ENCODE assay signal across 8 mouse cellular contexts in genomic region chr1:38987865-38988211, GRCm38 (mm10). TPM values are rescaled to one million over a fixed set of nuclear protein-coding genes. Genes with fewer than 3 reads are reported as not detected.
A peak's percentile ranks its signal among the peaks of the same experiment; 100 is the strongest.
DNase-seq lines count a peak whose midpoint lies in the region; ATAC-seq and TF ChIP-seq lines count a peak whose summit lies in the region.

No protein-coding gene starts in this region.

- WGBS in kidney, embryonic 15.5 days, result under 1% methylated on average over 25 of the region's 25 CpGs
- WGBS in intestine, embryonic 14.5 days, result 0% methylated on average over 25 of the region's 25 CpGs

- H3K9me3 ChIP-seq in kidney, embryonic 15.5 days (replicated peaks), result no peaks in the 10 kb centered on the region
- H3K9me3 ChIP-seq in intestine, embryonic 14.5 days (ENCODE audit: control insufficient read depth, low read length), result no peaks in the 10 kb centered on the region

- peaks cover 19% of the 10 kb centered on the region for H3K4me1 ChIP-seq in kidney, embryonic 15.5 days
- peaks cover 5% of the 10 kb centered on the region for H3K4me1 ChIP-seq in cortical plate, adult 2 months (ENCODE audit: control insufficient read depth, insufficient read depth, low read length)
- peaks cover 5% of the 10 kb centered on the region for H3K4me1 ChIP-seq in intestine, embryonic 14.5 days (replicated peaks; ENCODE audit: control insufficient read depth, insufficient read depth, low read length)

- peak overlapping the region; percentile 70 for H3K9ac ChIP-seq in kidney, embryonic 15.5 days
- H3K9ac ChIP-seq in intestine, embryonic 14.5 days (ENCODE audit: low read length), result peak overlapping the region; percentile 78

- H3K27ac ChIP-seq in kidney, embryonic 15.5 days, result peak overlapping the region; percentile 95
- no peak overlapping the region for H3K27ac ChIP-seq in cortical plate, adult 2 months (ENCODE audit: insufficient read depth, low read length)
- H3K27ac ChIP-seq in intestine, embryonic 14.5 days (ENCODE audit: low read depth), result peak overlapping the region; percentile 88

- H3K4me2 ChIP-seq in kidney, embryonic 15.5 days, result peak overlapping the region; percentile 64
- peak overlapping the region; percentile 70 for H3K4me2 ChIP-seq in intestine, embryonic 14.5 days (ENCODE audit: low read length)

- ATAC-seq in kidney, embryonic 15.5 days (replicated peaks; ENCODE audit: low FRiP score), result peak; percentile 90
- ATAC-seq in intestine, embryonic 14.5 days (replicated peaks; ENCODE audit: low FRiP score, low TSS enrichment, low read depth), result peak; percentile 89
- ATAC-seq in monocyte, adult 5-6 weeks (replicated peaks; ENCODE audit: insufficient number of reproducible peaks, low FRiP score, low TSS enrichment, poor library complexity, severe bottlenecking), result peak; percentile 41; the same call in 1 of the 2 replicates

- peaks cover 19% of the 10 kb centered on the region for H3K36me3 ChIP-seq in kidney, embryonic 15.5 days
- peaks cover 18% of the 10 kb centered on the region for H3K36me3 ChIP-seq in intestine, embryonic 14.5 days (ENCODE audit: control insufficient read depth, insufficient read depth, low read length)

- H3K4me3 ChIP-seq in kidney, embryonic 15.5 days (replicated peaks), result peak overlapping the region; percentile 87
- H3K4me3 ChIP-seq in cortical plate, adult 2 months (ENCODE audit: insufficient read depth, low read length), result peak overlapping the region; percentile 85
- peak overlapping the region; percentile 97 for H3K4me3 ChIP-seq in intestine, embryonic 14.5 days (ENCODE audit: low read depth, low read length)

- DNase-seq in kidney, postnatal 25 days, result no peak
- DNase-seq in intestine, embryonic 14.5 days (ENCODE audit: low spot score), result no peak
- no peak for DNase-seq in frontal cortex, postnatal 14 days (ENCODE audit: low spot score in 2 of 2)
- DNase-seq in cerebellum, adult 11 months, result no peak
- no peak for DNase-seq in adrenal gland, adult 18-20 months (ENCODE audit: low spot score in 2 of 2)

- TF ChIP-seq POLR2A in cortical plate, adult 2 months (IDR thresholded peaks at IDR 0.05; ENCODE audit: extremely low read depth, insufficient read depth, low read length), result no peak

- no peak for TF ChIP-seq CTCF in cortical plate, adult 2 months (IDR thresholded peaks at IDR 0.05; ENCODE audit: extremely low read depth, insufficient read depth, low read length)

- H3K27me3 ChIP-seq in kidney, embryonic 15.5 days, result no peaks in the 10 kb centered on the region
- H3K27me3 ChIP-seq in intestine, embryonic 14.5 days (replicated peaks; ENCODE audit: control insufficient read depth, insufficient read depth, low read length), result no peaks in the 10 kb centered on the region

RNA-seq across cellular contexts. Expression of gene Pdcl3, which starts 2.4 kb away (rescaled TPM):
- polyA plus RNA-seq in kidney, embryonic 15.5 days (2015; fragmentation: Nextera tagmentation; extraction: Ambion mirVana), result 177 and 183 TPM in 2 replicates
- 42.9 and 43.2 TPM in 2 replicates for polyA plus RNA-seq in cortical plate, adult 2 months (2012; rRNA removed)
- 140 and 160 TPM in 2 replicates for polyA plus RNA-seq in intestine, embryonic 14.5 days (2014; fragmentation: Nextera tagmentation; extraction: Ambion mirVana)
- total RNA-seq in monocyte, adult 5-6 weeks (2017), result 40.4 to 59.9 TPM (median 59.3 TPM) in 3 replicates
- total RNA-seq in adrenal gland, adult 18-20 months (2021), result 10 to 100 TPM; 77.9 to 91.3 TPM

RNA-seq across cellular contexts. Expression of gene Nms, which starts 48.9 kb away (rescaled TPM):
- polyA plus RNA-seq in kidney, embryonic 15.5 days (2015; fragmentation: Nextera tagmentation; extraction: Ambion mirVana), result not detected in 2 replicates
- not detected in 2 replicates for polyA plus RNA-seq in cortical plate, adult 2 months (2012; rRNA removed)
- polyA plus RNA-seq in intestine, embryonic 14.5 days (2014; fragmentation: Nextera tagmentation; extraction: Ambion mirVana), result not detected in 2 replicates
- total RNA-seq in monocyte, adult 5-6 weeks (2017), result not detected in 3 replicates
- total RNA-seq in adrenal gland, adult 18-20 months (2021), result not detected
